Mouse (Mus musculus): Measurements from ENCODE around the gene Kalrn. TPM values are rescaled to one million over a fixed set of nuclear protein-coding genes. Genes with fewer than 3 reads are reported as not detected.

Kalrn gene
- total RNA-seq, 2 experiments from 2014 or later = 1.1 TPM; not detected in 1

GRCm38 (mm10) chr16:34032011-34032645 is 541.2 kb downstream of the Kalrn start:
- ATAC-seq (replicated peaks; ENCODE audit: low FRiP score, poor library complexity, severe bottlenecking) = peak; percentile 15; the same call in 1 of the 2 replicates

- peak; percentile 83 for ATAC-seq (replicated peaks; ENCODE audit: low FRiP score, poor library complexity, severe bottlenecking)
Measured at GRCm38 (mm10) chr16:34031565-34031964, 541.8 kb downstream of the Kalrn start.

GRCm38 (mm10) chr16:34030379-34030778 is 543.0 kb downstream of the Kalrn start:
- no peak for ATAC-seq (replicated peaks; ENCODE audit: low FRiP score, poor library complexity, severe bottlenecking)

- no peak for ATAC-seq (replicated peaks; ENCODE audit: low FRiP score, poor library complexity, severe bottlenecking)
Measured at GRCm38 (mm10) chr16:34029790-34030189, 543.5 kb downstream of the Kalrn start.

GRCm38 (mm10) chr16:34017241-34017640 is 556.1 kb downstream of the Kalrn start:
- no peak for ATAC-seq (replicated peaks; ENCODE audit: low FRiP score, poor library complexity, severe bottlenecking)

GRCm38 (mm10) chr16:34011991-34012845 is 561.1 kb downstream of the Kalrn start:
- no peak for ATAC-seq (replicated peaks; ENCODE audit: low FRiP score, poor library complexity, severe bottlenecking)

GRCm38 (mm10) chr16:34009567-34009966 is 563.8 kb downstream of the Kalrn start:
- no peak for ATAC-seq (replicated peaks; ENCODE audit: low FRiP score, poor library complexity, severe bottlenecking)

GRCm38 (mm10) chr16:34005986-34006385 is 567.3 kb downstream of the Kalrn start:
- ATAC-seq (replicated peaks; ENCODE audit: low FRiP score, poor library complexity, severe bottlenecking) = no peak

- ATAC-seq (replicated peaks; ENCODE audit: low FRiP score, poor library complexity, severe bottlenecking) = no peak
Measured at GRCm38 (mm10) chr16:34004128-34004578, 569.2 kb downstream of the Kalrn start.

- no peak for ATAC-seq (replicated peaks; ENCODE audit: low FRiP score, poor library complexity, severe bottlenecking)
Measured at GRCm38 (mm10) chr16:34003566-34004127, 569.7 kb downstream of the Kalrn start.

GRCm38 (mm10) chr16:34000715-34001114 is 572.6 kb downstream of the Kalrn start:
- ATAC-seq (replicated peaks; ENCODE audit: low FRiP score, poor library complexity, severe bottlenecking) = no peak

GRCm38 (mm10) chr16:33999388-33999787 is 573.9 kb downstream of the Kalrn start:
- ATAC-seq (replicated peaks; ENCODE audit: low FRiP score, poor library complexity, severe bottlenecking) = no peak

GRCm38 (mm10) chr16:33998011-33998410 is 575.3 kb downstream of the Kalrn start:
- no peak for ATAC-seq (replicated peaks; ENCODE audit: low FRiP score, poor library complexity, severe bottlenecking)

- ATAC-seq (replicated peaks; ENCODE audit: low FRiP score, poor library complexity, severe bottlenecking) = 0 out of 2 replicates have a peak, but pooled peaks have one; percentile 43
Measured at GRCm38 (mm10) chr16:33996030-33996429, 577.3 kb downstream of the Kalrn start.

- ATAC-seq (replicated peaks; ENCODE audit: low FRiP score, poor library complexity, severe bottlenecking) = no peak
Measured at GRCm38 (mm10) chr16:33995496-33995895, 577.8 kb downstream of the Kalrn start.

- no peak for ATAC-seq (replicated peaks; ENCODE audit: low FRiP score, poor library complexity, severe bottlenecking)
Measured at GRCm38 (mm10) chr16:33994321-33994720, 579.0 kb downstream of the Kalrn start.

- ATAC-seq (replicated peaks; ENCODE audit: low FRiP score, poor library complexity, severe bottlenecking) = no peak
Measured at GRCm38 (mm10) chr16:33990712-33991111, 582.6 kb downstream of the Kalrn start.

- no peak for ATAC-seq (replicated peaks; ENCODE audit: low FRiP score, poor library complexity, severe bottlenecking)
Measured at GRCm38 (mm10) chr16:33989106-33989505, 584.2 kb downstream of the Kalrn start.

- peak; percentile 72; the same call in 1 of the 2 replicates for ATAC-seq (replicated peaks; ENCODE audit: low FRiP score, poor library complexity, severe bottlenecking)
Measured at GRCm38 (mm10) chr16:33988358-33989012, 584.8 kb downstream of the Kalrn start.

GRCm38 (mm10) chr16:33986993-33987392 is 586.3 kb downstream of the Kalrn start:
- no peak for ATAC-seq (replicated peaks; ENCODE audit: low FRiP score, poor library complexity, severe bottlenecking)

Measured in erythroid progenitor cell, adult 5-6 weeks (primary cell).